Mouse (Mus musculus) MN1 (cell line): Measurements from ENCODE around the gene Ak5.
"Not testable (repeated sequence)": the region's sequence is repeated elsewhere in the genome, so short reads cannot be mapped to it uniquely, and the experiment has no call there.

ENCODE experiments used
- DNase-seq: peaks from one replicate; pipeline ENCODE4 v3.0.0-alpha.2; 2016; ENCODE audit warnings: low spot score

Gene Ak5

DNA sequence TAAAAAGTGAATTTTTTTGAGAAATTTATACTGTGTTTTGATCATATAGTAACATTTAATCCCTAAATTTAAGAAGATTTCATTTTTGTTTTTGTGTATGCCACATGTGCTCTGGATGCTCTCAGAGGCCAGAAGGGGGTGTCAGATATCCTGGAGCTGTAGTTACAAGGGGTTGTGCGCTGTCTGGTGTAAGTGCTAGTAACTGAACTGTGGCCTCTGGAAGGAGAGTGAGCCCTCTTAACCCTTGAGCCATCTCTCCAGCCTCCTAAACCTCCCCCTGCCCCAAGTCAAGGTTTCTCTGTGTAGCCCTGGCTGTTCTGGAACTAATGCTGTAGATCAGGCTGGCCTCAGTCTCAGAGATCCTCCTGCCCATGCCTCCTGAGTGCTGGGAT lies 192.9 kb downstream of the Ak5 start:
- DNase-seq = no peak

- peak; percentile 78 for DNase-seq
Measured at GRCm38 (mm10) chr3:152474582-152475277, 193.4 kb downstream of the Ak5 start.

GRCm38 (mm10) chr3:152472676-152473075 lies 195.5 kb downstream of the Ak5 start:
- DNase-seq = no peak

- peak; percentile 63 for DNase-seq
Measured at GRCm38 (mm10) chr3:152470347-152470746, 197.8 kb downstream of the Ak5 start.

GRCm38 (mm10) chr3:152469423-152470200 lies 198.5 kb downstream of the Ak5 start:
- peak; percentile 58 for DNase-seq

DNA sequence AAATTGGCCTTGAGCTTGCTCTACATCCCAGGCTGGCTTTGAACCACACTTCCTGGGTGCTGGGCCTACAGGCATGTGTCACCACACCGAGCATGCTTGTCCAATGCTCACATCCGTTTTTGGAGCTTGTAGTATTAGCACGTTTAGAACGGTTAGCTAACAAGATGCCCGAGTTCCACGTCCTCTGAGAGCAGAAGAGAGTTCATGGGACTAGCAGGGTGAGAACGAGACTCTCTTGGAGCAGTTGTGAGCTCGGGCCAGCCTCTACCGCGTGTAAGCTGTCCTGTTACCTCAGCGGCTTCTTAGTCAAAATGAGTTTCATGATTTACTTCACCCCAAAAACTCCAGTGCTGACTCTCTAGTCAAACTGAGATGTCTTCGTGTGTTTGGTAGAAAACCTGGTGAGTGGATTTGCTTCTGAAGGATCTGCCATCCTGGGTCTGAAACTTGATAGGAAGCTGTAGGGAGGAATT lies 199.6 kb downstream of the Ak5 start:
- no peak for DNase-seq

DNA sequence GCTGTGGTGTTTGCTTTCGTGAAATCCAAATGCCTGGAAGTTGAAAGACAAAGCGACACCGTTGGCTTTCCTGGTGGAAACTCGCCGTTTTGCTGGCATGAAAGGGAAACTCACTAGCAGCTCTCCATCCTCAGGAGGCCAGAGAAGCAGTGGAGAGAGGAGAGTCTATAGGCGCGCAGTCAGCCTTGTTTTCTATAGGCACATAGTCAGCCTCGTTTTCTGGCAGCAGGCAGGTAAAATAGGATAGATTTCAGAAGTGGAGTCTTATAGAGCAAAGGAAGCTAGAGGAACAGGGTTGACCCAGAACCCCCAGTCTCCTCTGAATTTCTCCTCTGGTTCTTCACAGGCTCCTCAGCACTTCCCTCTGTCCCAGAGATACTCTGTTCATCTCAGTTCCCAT lies 200.1 kb downstream of the Ak5 start:
- no peak for DNase-seq

DNA sequence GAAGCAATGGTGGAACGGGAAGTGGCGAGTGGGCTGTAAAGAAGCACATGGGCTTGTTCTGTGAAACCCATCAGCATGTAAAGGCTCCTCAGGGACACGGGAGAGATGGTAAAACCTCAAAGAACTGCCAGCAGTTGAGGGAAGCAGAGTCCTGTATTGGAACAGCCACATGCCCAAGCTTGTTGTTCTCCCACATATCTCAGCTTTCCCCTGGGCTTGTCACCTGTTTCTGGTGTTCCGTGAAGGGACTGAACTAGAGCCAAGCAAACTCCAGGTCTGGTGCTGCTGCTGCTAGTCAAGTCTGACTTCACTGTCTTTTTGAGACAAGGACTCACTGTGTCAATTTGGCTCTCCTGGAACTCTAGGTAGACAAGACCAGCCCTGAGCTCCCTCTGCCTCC lies 200.8 kb downstream of the Ak5 start:
- DNase-seq = no peak

GRCm38 (mm10) chr3:152466849-152467248 lies 201.3 kb downstream of the Ak5 start:
- DNase-seq = no peak

DNA sequence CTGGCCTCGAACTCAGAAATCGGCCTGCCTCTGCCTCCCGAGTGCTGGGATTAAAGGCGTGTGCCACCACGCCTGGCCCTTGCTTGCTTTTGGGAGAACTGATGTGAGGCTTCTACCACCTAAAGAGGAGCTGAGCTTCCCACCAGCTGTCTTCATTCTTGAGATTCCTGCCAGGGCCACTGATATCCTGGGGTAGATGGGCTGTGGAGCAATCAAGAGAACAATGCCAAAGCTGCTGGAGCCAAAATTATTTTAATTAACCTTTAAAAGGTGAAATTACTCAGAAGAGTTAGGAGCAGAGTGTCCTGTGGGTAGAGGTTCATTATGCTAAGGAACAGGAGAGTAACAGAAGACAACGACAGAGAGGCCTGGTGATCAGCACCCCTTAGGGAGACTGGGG lies 202.8 kb downstream of the Ak5 start:
- no peak for DNase-seq

- no peak for DNase-seq
Measured at GRCm38 (mm10) chr3:152464462-152464861, 203.7 kb downstream of the Ak5 start.

- DNase-seq = no peak
Measured at GRCm38 (mm10) chr3:152462900-152463299, 205.3 kb downstream of the Ak5 start.

DNA sequence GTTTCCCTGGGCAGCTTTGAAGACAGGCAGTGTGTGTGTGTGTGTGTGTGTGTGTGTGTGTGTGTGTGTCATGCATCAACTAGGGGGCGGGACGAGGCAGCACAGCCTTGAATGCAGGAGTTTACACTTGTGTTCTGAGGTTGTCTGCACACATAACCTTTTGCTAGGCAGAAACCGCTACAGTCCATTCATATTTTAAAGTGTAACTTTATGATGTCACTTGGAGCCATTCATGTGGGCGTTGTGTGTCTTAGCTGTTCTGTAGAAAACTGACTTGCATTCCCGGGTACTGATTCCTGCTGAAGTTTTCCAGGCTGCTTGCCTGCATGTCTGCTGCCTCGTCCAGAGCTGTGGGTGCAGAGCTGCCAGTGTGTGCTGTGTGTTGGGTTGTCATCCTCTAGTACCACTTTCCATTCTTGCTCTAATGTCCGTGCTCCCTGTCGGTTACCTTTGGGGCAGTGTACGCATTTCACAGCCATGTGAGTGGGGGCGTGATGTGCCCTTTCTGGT lies 206.1 kb downstream of the Ak5 start:
- no peak for DNase-seq

GRCm38 (mm10) chr3:152460802-152461201 lies 207.4 kb downstream of the Ak5 start:
- no peak for DNase-seq

- DNase-seq = not testable (repeated sequence)
Measured at GRCm38 (mm10) chr3:152458875-152459274, 209.3 kb downstream of the Ak5 start.

DNA sequence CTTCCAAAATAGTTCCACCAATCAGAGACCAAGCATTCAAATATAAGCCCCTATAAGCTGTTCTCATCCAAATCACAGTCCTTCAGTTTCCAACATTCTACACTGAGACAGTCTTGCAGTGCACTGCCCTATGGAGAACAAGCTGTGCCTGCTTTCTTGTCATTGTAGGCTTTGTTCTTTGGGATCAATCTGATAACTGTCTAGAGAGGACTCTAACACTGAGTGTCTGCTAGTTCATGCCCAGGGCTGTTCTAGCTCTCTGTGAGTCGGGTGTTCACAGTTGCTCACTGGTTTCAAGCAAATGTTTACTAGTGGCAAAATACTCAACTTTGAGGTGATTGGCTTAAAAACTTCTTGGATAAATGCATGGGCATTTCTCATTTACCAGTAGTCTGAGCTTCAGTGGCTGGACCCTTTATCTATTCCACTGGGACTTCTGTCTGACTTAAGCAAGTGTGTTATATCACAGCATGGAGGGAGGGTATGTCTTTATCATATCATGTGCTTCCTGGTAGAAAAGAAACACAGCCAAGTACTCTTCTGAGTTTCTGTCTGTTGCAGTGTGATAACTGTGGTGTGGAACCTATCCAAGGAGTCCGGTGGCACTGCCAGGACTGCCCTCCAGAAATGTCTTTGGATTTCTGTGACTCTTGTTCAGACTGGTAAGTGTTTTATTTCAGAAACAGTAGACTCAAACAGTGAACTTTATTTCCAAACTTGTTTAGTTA lies 210.7 kb downstream of the Ak5 start:
- no peak for DNase-seq

DNA sequence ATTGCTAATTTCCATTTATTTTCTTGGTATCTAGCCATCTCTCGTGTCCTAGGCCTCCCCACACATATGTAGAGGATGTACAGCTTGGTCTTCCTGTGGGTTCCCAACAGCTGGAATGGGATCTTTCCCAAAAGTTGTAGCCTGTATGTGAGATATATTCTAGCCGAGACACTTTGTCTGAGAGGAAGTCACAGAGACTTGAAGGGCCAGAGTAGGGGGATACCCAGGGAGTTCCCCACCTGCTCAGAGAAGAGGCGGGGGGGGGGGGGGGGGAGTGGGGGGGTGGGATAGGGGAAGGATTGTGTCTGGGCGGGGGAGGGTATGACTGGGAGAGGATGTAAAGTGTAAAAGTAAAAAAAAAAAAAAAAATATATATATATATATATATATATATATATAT lies 215.0 kb downstream of the Ak5 start:
- DNase-seq = no peak

DNA sequence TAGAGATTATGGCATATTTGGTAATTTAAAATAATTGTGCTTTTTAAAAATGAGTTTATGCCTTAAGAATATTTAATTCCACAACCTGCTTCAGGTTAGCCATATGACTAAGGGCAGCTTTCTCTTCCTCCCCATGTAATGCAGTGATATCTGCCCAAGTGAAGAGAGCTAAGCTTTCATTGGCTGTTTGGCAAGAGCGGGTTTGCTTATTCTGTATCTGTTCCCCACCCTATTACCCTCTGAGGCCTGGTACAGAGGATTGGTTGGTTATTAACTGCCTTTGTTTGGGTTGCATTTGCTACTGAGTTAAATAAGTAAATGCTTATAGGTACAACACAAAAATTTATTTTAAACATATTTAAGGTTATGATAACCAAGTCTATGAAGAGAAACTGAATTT lies 221.2 kb downstream of the Ak5 start:
- no peak for DNase-seq

DNA sequence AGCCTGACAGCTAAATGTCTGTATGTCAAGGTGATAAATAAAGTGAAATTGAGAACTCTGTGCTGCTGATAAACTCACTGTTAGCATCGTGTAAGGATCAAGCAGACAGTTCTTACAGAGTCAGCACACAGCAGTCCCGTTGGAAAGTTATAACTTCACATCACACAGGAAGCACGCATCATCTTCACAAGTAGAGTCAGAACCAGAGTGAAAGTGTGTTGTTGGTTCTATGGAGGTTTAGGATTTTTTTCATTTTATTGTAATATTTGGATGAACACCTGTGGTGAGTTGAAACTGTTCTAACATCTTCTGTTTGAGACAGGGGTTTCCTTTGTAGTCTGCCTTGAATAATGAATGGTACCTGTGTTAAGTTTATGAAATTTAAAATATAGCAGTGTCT lies 224.0 kb downstream of the Ak5 start:
- DNase-seq = no peak

- no peak for DNase-seq
Measured at GRCm38 (mm10) chr3:152442795-152443194, 225.4 kb downstream of the Ak5 start.

DNA sequence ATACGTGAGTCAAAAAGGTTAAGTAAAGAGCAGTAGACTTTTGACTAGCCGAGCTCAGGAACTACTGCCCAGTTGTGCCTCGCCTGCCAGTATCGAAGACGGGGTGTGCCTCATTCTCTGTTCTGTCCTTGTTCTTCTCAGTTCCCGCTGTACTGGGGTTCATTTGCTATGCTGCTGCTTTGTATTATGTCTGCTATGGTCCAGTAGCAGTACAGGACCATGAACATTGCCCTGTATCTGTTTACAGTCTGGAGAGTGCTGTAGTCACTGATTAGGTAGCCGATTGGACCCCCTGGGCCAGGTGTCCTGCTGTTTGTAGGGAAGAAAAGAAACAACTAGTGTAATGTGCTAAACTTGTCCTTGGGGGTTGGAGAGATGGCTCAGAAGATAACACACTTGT lies 230.1 kb downstream of the Ak5 start:
- no peak for DNase-seq

GRCm38 (mm10) chr3:152435590-152435989 lies 232.6 kb downstream of the Ak5 start:
- DNase-seq = no peak

- DNase-seq = no peak
Measured at GRCm38 (mm10) chr3:152432677-152433076, 235.5 kb downstream of the Ak5 start.
